Mouse (Mus musculus) kidney, postnatal 25 days (tissue): ENCODE measurements at regions not wholly inside any gene's neighbourhood (a gene's known extent, or its start where the extent isn't known, plus 50 kb on each side); places are given as distances from the start of the nearest gene placed in this dataset.
A peak's percentile ranks its signal among the peaks of the same experiment; 100 is the strongest.

Experiments used
- DNase-seq, 2 experiments: peaks; one replicate each; pipeline ENCODE4 v3.0.0; 2021; ENCODE audit warnings: mixed read lengths in 2 of 2

DNA sequence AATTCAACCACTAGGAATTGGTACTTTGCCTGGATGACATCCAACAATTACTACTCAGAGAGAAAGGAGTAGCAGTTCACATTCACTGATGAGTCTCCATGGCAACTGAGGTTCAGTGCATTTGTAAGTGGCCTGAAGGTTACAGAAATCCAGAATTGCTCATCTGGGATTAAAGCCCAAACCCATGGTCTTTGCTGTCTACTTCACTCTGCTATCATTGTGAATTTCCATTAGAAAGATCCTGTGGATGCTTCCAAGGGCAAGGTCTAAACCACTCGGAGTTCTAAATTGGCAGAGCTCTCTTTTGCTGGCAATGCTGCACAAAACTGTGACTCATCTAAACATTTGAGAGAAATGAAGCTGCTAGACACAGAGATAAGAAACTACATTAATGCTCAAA lies 319.9 kb upstream of the Tbl1x start:
- no peak for DNase-seq

DNA sequence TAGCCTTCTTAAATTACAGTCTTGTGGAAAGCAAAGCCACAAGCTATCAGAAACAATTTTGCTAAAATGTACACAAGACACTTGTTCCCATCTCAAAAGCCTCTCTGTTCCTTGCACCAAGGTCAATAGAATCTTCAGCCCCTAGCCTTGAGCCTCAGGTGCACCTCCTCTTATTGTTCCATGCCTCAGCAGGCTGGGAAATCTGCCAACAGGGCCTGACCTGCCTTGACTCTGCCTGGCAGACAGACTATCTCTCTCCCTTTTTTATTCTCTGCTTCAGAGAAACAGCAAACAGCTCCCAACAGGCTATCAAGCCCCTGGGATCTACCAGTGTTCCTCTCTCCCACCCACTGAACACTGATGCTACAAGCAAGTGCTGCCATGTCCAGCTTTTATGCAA lies 302.1 kb upstream of the Tbl1x start:
- DNase-seq: peak in 1 of 2 experiments; percentile 32

DNA sequence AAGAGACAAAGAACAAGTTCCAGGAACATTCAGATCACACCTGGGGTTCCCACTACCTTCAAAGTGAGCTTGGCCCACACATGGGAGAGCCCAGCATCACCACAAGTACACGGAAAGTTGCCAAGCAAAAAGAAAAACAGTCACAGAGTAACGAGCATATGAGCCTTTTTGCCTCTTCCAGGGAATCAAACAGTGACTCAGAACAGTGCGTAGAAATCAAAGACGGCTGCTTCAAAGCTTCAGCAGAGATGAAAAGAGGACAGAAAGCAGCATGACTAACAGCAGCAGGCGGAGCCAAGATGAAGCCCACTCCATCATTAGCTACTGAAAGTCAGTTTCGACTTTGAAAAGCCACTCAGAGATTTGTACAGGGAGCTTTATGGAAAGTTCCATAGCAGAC lies 291.5 kb upstream of the Tbl1x start:
- no peak for DNase-seq
